Mouse (Mus musculus): ENCODE data around the gene Bod1l.

Gene Bod1l

GRCm38 (mm10) chr5:41801622-41802021 is 42.5 kb downstream of the Bod1l start:
- 92% methylated on average over 2 of the region's 2 CpGs for WGBS

- WGBS: 98% methylated on average over 2 of the region's 2 CpGs
Observed at GRCm38 (mm10) chr5:41790517-41790916, 53.6 kb downstream of the Bod1l start.

GRCm38 (mm10) chr5:41788877-41789276 is 55.2 kb downstream of the Bod1l start:
- WGBS: 82% methylated on average over 6 of the region's 6 CpGs

GRCm38 (mm10) chr5:41781890-41782289 is 62.2 kb downstream of the Bod1l start:
- 91% methylated on average over 5 of the region's 5 CpGs for WGBS

- 60% methylated on average over 3 of the region's 3 CpGs for WGBS
Observed at GRCm38 (mm10) chr5:41780026-41780425, 64.1 kb downstream of the Bod1l start.

GRCm38 (mm10) chr5:41775728-41776127 is 68.4 kb downstream of the Bod1l start:
- 82% methylated on average over 6 of the region's 6 CpGs for WGBS

GRCm38 (mm10) chr5:41775273-41775672 is 68.8 kb downstream of the Bod1l start:
- WGBS: 83% methylated on average over 3 of the region's 3 CpGs

GRCm38 (mm10) chr5:41768382-41769040 is 75.6 kb downstream of the Bod1l start:
- whole genome bisulfite sequencing: 6% methylated on average over 21 of the region's 21 CpGs

GRCm38 (mm10) chr5:41767296-41768200 is 76.6 kb downstream of the Bod1l start:
- 10% methylated on average over 33 of the region's 33 CpGs for WGBS

GRCm38 (mm10) chr5:41766406-41767010 is 77.6 kb downstream of the Bod1l start:
- 7% methylated on average over 27 of the region's 27 CpGs for WGBS

GRCm38 (mm10) chr5:41765626-41766405 is 78.3 kb downstream of the Bod1l start:
- WGBS: 8% methylated on average over 14 of the region's 14 CpGs

- under 1% methylated on average over 79 of the region's 79 CpGs for WGBS
Observed at GRCm38 (mm10) chr5:41763731-41764721, 80.1 kb downstream of the Bod1l start, which contains the start of gene Nkx3-2. Gene Nkx3-2, minus strand, starts transcription at chr5:41764501.

- WGBS: 6% methylated on average over 41 of the region's 41 CpGs
Observed at GRCm38 (mm10) chr5:41762947-41763730, 81.0 kb downstream of the Bod1l start.

GRCm38 (mm10) chr5:41762141-41762946 is 81.8 kb downstream of the Bod1l start:
- WGBS: 16% methylated on average over 27 of the region's 27 CpGs

GRCm38 (mm10) chr5:41761509-41762140 is 82.5 kb downstream of the Bod1l start:
- WGBS: 2% methylated on average over 56 of the region's 56 CpGs

- WGBS: 6% methylated on average over 22 of the region's 22 CpGs
Observed at GRCm38 (mm10) chr5:41760831-41761508, 83.1 kb downstream of the Bod1l start.

GRCm38 (mm10) chr5:41760071-41760470 is 84.0 kb downstream of the Bod1l start:
- 11% methylated on average over 8 of the region's 8 CpGs for WGBS
